ENCODE assay signal across 1 mouse cellular context in genomic region chr11:29686176-29686575, GRCm38 (mm10).
TF ChIP-seq lines count a peak whose summit lies in the region.

No protein-coding gene starts in this region.

TF ChIP-seq in MEL, 35 proteins besides CTCF, POLR2A, EP300 and RAD21 (continued from another document):
- TF ChIP-seq NRF1 (IDR thresholded peaks at IDR 0.05; ENCODE audit: insufficient read depth, low read depth, low read length, poor library complexity, severe bottlenecking): no peak
- TF ChIP-seq USF1 (IDR thresholded peaks at IDR 0.05; ENCODE audit: low read depth, low read length): peak; percentile 94
- TF ChIP-seq USF2 (IDR thresholded peaks at IDR 0.05; ENCODE audit: borderline replicate concordance in 1 of 2, insufficient read depth in 1 of 2, low read depth in 1 of 2, low read length in 2 of 2): peak in 1 of 2 experiments; percentile 82; a peak in 2 of 4 replicates
- TF ChIP-seq TCF12 (IDR thresholded peaks at IDR 0.05; ENCODE audit: low read depth, low read length): 0 out of 2 replicates have a peak, but pooled peaks have one; percentile 30
